Mouse (Mus musculus) spleen, postnatal 14 days (tissue): ENCODE measurements around the gene Rps2.

Experiments
- DNase-seq, 2 experiments: peaks; one replicate each; pipeline ENCODE4 v3.0.0; 2021 to 2022; ENCODE audit warnings: low spot score in 2 of 2

Rps2 gene

GRCm38 (mm10) chr17:24769146-24769545, 51.2 kb downstream of the Rps2 start:
- DNase-seq, result no peak
